ENCODE assay signal across 9 mouse cellular contexts in genomic region chr11:79023342-79023741, GRCm38 (mm10). TPM values are rescaled to one million over a fixed set of nuclear protein-coding genes. Genes with fewer than 3 reads are reported as not detected.
DNase-seq lines count a peak whose midpoint lies in the region; ATAC-seq and TF ChIP-seq lines count a peak whose summit lies in the region.
"Had no signal": no experiment of that assay in that cellular context is flagged by ENCODE, and none has a peak within 500 bp of the region (broad histone marks: within the 10 kb centered on the region; RNA-seq: fewer than 3 reads in every experiment).

No protein-coding gene starts in this region.

- no peak overlapping the region for H3K9ac ChIP-seq in liver, embryonic 13.5 days
- no peak overlapping the region for H3K9ac ChIP-seq in forebrain, embryonic 14.5 days (ENCODE audit: low read length)

- H3K36me3 ChIP-seq in liver, embryonic 13.5 days: peaks cover 37% of the 10 kb centered on the region
- peaks cover 31% of the 10 kb centered on the region for H3K36me3 ChIP-seq in forebrain, embryonic 14.5 days (ENCODE audit: control insufficient read depth, insufficient read depth, low read length)

- peaks cover 26% of the 10 kb centered on the region for H3K4me1 ChIP-seq in liver, embryonic 13.5 days (replicated peaks)
- no peaks in the 10 kb centered on the region for H3K4me1 ChIP-seq in forebrain, embryonic 14.5 days (ENCODE audit: control insufficient read depth, insufficient read depth, low read length)

- no peaks in the 10 kb centered on the region for H3K27me3 ChIP-seq in liver, embryonic 13.5 days
- no peaks in the 10 kb centered on the region for H3K27me3 ChIP-seq in forebrain, embryonic 14.5 days (replicated peaks; ENCODE audit: control insufficient read depth, insufficient read depth, low read length)

- H3K27ac ChIP-seq in layer of hippocampus, adult 2 months: peak overlapping the region; percentile 19; the same call in 1 of the 2 replicates
- H3K27ac ChIP-seq in liver, embryonic 13.5 days: peak overlapping the region; percentile 75
- H3K27ac ChIP-seq in forebrain, embryonic 14.5 days (ENCODE audit: low read depth, low read length): no peak overlapping the region

- ATAC-seq in liver, embryonic 13.5 days (ENCODE audit: low read depth): no peak
- ATAC-seq in forebrain, embryonic 14.5 days: no peak

- DNase-seq in layer of hippocampus, adult 2 months (ENCODE audit: low spot score in 2 of 2): no peak
- no peak for DNase-seq in layer of hippocampus, postnatal 10 days (ENCODE audit: low spot score in 2 of 2)
- peak; percentile 88 for DNase-seq in induced T-regulatory cell, adult 2 months (ENCODE audit: low read depth)
- no peak for DNase-seq in liver, embryonic 13.5 days
- peak; percentile 46 for DNase-seq in skeletal muscle tissue, adult 2 months (ENCODE audit: low read depth, low spot score)
- no peak for DNase-seq in cerebellum, adult 8-10 months
- no peak for DNase-seq in forebrain, embryonic 14.5 days (ENCODE audit: low spot score)
- no peak for DNase-seq in retina, embryonic 14.5 days (ENCODE audit: low spot score)

- H3K9me3 ChIP-seq in liver, embryonic 13.5 days (replicated peaks): no peaks in the 10 kb centered on the region
- H3K9me3 ChIP-seq in forebrain, embryonic 14.5 days (replicated peaks; ENCODE audit: control insufficient read depth, low read length): no peaks in the 10 kb centered on the region

- WGBS in liver, embryonic 13.5 days (ENCODE audit: insufficient replicate concordance): 11% methylated on average over 7 of the region's 7 CpGs
- 54% methylated on average over 7 of the region's 7 CpGs for WGBS in forebrain, embryonic 14.5 days

- H3K4me2 ChIP-seq in liver, embryonic 13.5 days: peak overlapping the region; percentile 34
- no peak overlapping the region for H3K4me2 ChIP-seq in forebrain, embryonic 14.5 days (ENCODE audit: low read length)

- TF ChIP-seq CTCF in layer of hippocampus, adult 2 months (conservative IDR thresholded peaks at IDR 0.05): no peak

- no peak overlapping the region for H3K4me3 ChIP-seq in layer of hippocampus, adult 2 months
- no peak overlapping the region for H3K4me3 ChIP-seq in liver, embryonic 13.5 days (replicated peaks)
- no peak overlapping the region for H3K4me3 ChIP-seq in forebrain, embryonic 14.5 days (ENCODE audit: low read depth, low read length)
- H3K4me3 ChIP-seq: myocyte had no signal

RNA-seq across cellular contexts. Expression of gene Lgals9, which starts 38.6 kb away (rescaled TPM):
- 1 to 10 TPM; 4.0 to 4.1 TPM for total RNA-seq in layer of hippocampus, adult 2 months (2021)
- total RNA-seq in layer of hippocampus, postnatal 10 days (2021): 1 to 10 TPM; 6.6 to 7.1 TPM
- 64.8 and 69.1 TPM in 2 replicates for polyA plus RNA-seq in liver, embryonic 13.5 days (2015; fragmentation: Nextera tagmentation; extraction: Ambion mirVana)
- polyA plus RNA-seq in forebrain, embryonic 14.5 days (2014; fragmentation: Nextera tagmentation; extraction: Ambion mirVana): 8.6 and 8.7 TPM in 2 replicates

Comparison
In these comparisons a context has a peak if more than half of its experiments do, and no peak if none do; other contexts are left out.
1. DNase-seq: peak in induced T-regulatory cell, adult 2 months (single experiment) and skeletal muscle tissue, adult 2 months (single experiment); none in layer of hippocampus, adult 2 months (0 of 2), layer of hippocampus, postnatal 10 days (0 of 2), liver, embryonic 13.5 days (single experiment), cerebellum, adult 8-10 months (single experiment), forebrain, embryonic 14.5 days (single experiment) and retina, embryonic 14.5 days (single experiment).